Mouse (Mus musculus) heart, postnatal 0 days (tissue): ENCODE data around the gene Lcorl.

ENCODE experiments used
- CTCF ChIP-seq: IDR thresholded peaks from 2 replicates; pipeline ENCODE4 v1.5.1; 2016; ENCODE audit warnings: antibody characterized with exemption, control low read depth, low read depth
- EP300 ChIP-seq: IDR thresholded peaks from 2 replicates; pipeline ENCODE4 v1.6.1; 2016; ENCODE audit warnings: antibody characterized with exemption, low read depth

DNA sequence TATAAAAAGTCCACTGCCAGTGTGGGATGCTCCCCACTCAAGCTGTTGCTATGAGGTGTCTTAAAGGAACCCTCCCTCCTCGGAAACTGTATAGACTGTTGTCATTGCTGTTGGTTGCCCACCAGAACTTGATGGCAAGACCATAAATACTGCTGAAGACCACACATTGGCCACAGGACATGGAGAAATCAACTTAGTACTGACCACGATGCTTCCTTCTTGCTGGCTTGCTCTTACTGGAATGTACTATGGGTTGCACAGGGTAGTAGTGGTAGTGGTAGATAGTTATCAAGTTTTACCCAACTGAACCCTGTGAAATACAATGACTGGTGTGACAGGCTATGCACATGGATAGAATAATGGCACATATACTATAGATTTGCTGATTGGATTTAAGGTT, 150.6 kb downstream of the Lcorl start:
- TF ChIP-seq EP300 (no peak), CTCF (no peak)
